Mouse (Mus musculus): ENCODE results near the gene Pcdh9. TPM values are rescaled to one million over a fixed set of nuclear protein-coding genes. Genes with fewer than 3 reads are reported as not detected.
"Not testable (repeated sequence)": the region's sequence is repeated elsewhere in the genome, so short reads cannot be mapped to it uniquely, and the experiment has no call there.

Pcdh9 gene
- polyA plus RNA-seq, 1 experiment from 2014 or later: 6.3 TPM

DNA sequence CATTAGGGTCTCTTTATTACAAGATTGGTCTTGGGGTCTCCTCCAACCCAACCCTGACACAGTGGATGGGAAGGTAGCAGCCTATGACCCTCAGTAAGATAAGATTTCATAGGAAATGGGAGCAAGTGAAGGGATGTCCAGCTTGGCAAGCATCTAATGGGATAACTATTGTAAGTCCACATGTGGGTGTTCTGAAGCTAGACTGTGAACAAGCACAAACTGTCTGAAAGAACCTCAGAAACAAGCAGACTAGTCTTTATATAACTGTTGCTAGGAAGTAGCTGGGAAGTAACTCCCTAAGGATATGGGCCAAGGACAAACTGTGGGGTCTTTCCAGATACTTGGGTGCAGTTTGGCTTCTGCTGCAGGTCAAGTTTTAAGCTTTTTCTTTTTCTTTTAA is 615.7 kb downstream of the Pcdh9 start:
- Histone ChIP-seq H3K27ac (ENCODE audit: low read length) (no peak overlapping the region), H3K9ac (ENCODE audit: low read length) (no peak overlapping the region), H3K4me2 (ENCODE audit: low read depth, low read length) (no peak overlapping the region), H3K36me3 (ENCODE audit: control insufficient read depth, insufficient read depth) (no peaks in the 10 kb centered on the region), H3K27me3 (ENCODE audit: control insufficient read depth, insufficient read depth, low read length) (no peaks in the 10 kb centered on the region), H3K4me3 (ENCODE audit: low read length) (no peak overlapping the region), H3K9me3 (replicated peaks; ENCODE audit: control insufficient read depth, low read length) (no peaks in the 10 kb centered on the region), H3K4me1 (ENCODE audit: control insufficient read depth, insufficient read depth, low read length) (no peaks in the 10 kb centered on the region)
- no peak for ATAC-seq (replicated peaks; ENCODE audit: extremely low read depth, insufficient read depth, low FRiP score)

DNA sequence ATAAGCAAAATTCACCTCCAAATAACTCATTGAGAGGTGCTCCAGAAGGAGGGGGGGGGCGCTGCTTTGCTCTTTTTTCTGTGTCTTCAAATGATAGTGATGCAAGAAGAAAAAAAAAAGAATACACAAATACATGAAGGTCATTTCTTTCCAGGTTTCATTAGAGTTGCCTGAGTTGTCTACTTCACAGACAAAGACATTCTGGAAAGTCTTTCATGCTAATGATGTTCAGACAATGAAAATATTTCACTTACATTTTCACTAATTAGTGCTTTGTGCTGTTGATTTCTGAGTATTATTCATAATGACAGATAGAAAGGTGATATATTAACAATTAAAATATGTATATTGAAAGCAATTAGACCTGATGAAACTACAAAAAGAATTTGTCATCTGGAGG is 637.1 kb downstream of the Pcdh9 start:
- Histone ChIP-seq H3K9ac (ENCODE audit: low read length) (no peak overlapping the region), H3K36me3 (ENCODE audit: control insufficient read depth, insufficient read depth) (no peaks in the 10 kb centered on the region)
- 73% methylated on average over 1 of the region's 1 CpGs for WGBS

DNA sequence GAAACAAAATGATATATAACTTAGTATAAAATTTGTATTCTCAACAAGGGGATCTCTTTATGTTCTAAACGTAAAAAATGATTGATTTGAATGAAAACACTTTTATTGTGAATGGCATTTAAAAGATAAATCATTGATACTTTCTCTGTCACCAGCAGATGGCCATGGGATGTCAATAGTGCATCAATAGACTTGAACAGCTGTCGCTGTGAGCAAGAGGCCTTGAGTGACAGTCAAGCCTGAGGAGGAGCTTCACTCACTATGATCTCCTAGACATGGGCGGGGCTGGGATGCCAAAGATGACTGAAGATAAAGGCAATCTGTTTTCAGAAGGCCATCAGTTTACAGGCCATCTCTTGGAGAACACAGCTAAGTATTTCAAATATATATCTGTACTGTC is 650.2 kb downstream of the Pcdh9 start:
- no peak for ATAC-seq (replicated peaks; ENCODE audit: extremely low read depth, insufficient read depth, low FRiP score)
- Histone ChIP-seq H3K36me3 (ENCODE audit: control insufficient read depth, insufficient read depth) (no peaks in the 10 kb centered on the region), H3K9me3 (replicated peaks; ENCODE audit: control insufficient read depth, low read length) (no peaks in the 10 kb centered on the region), H3K4me3 (ENCODE audit: low read length) (no peak overlapping the region), H3K27ac (ENCODE audit: low read length) (no peak overlapping the region), H3K9ac (ENCODE audit: low read length) (no peak overlapping the region), H3K4me1 (ENCODE audit: control insufficient read depth, insufficient read depth, low read length) (no peaks in the 10 kb centered on the region), H3K27me3 (ENCODE audit: control insufficient read depth, insufficient read depth, low read length) (no peaks in the 10 kb centered on the region), H3K4me2 (ENCODE audit: low read depth, low read length) (no peak overlapping the region)
- WGBS: 66% methylated on average over 3 of the region's 3 CpGs

More for the DNA sequence above, 637.1 kb downstream of the Pcdh9 start:
- Histone ChIP-seq H3K27ac (ENCODE audit: low read length) (no peak overlapping the region), H3K27me3 (ENCODE audit: control insufficient read depth, insufficient read depth, low read length) (no peaks in the 10 kb centered on the region), H3K4me3 (ENCODE audit: low read length) (no peak overlapping the region), H3K4me1 (ENCODE audit: control insufficient read depth, insufficient read depth, low read length) (no peaks in the 10 kb centered on the region), H3K9me3 (replicated peaks; ENCODE audit: control insufficient read depth, low read length) (no peaks in the 10 kb centered on the region), H3K4me2 (ENCODE audit: low read depth, low read length) (no peak overlapping the region)
- no peak for ATAC-seq (replicated peaks; ENCODE audit: extremely low read depth, insufficient read depth, low FRiP score)

DNA sequence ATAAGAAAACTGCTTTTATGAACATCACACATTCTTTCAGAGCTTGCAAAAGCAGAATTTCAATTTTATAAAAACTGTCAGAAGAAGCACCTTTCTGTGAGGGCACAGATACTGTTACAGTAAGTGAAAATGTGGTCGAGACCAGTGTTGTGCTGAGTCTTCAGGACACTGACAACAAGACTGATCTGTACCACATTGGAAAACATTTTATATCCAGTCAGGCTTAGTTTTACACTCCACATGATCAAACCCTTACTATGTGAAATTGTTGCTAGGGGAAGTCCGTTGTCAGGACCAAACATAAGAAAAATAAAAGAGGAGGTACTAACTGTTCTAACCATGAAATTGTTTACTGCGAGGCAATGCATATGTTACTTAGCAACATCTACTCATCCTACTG is 656.1 kb downstream of the Pcdh9 start:
- Histone ChIP-seq H3K36me3 (ENCODE audit: control insufficient read depth, insufficient read depth) (no peaks in the 10 kb centered on the region), H3K4me1 (ENCODE audit: control insufficient read depth, insufficient read depth, low read length) (no peaks in the 10 kb centered on the region), H3K27ac (ENCODE audit: low read length) (no peak overlapping the region), H3K4me3 (ENCODE audit: low read length) (no peak overlapping the region), H3K9ac (ENCODE audit: low read length) (no peak overlapping the region), H3K4me2 (ENCODE audit: low read depth, low read length) (no peak overlapping the region), H3K9me3 (replicated peaks; ENCODE audit: control insufficient read depth, low read length) (no peaks in the 10 kb centered on the region), H3K27me3 (ENCODE audit: control insufficient read depth, insufficient read depth, low read length) (no peaks in the 10 kb centered on the region)
- WGBS: 74% methylated on average over 3 of the region's 3 CpGs
- ATAC-seq (replicated peaks; ENCODE audit: extremely low read depth, insufficient read depth, low FRiP score): no peak

DNA sequence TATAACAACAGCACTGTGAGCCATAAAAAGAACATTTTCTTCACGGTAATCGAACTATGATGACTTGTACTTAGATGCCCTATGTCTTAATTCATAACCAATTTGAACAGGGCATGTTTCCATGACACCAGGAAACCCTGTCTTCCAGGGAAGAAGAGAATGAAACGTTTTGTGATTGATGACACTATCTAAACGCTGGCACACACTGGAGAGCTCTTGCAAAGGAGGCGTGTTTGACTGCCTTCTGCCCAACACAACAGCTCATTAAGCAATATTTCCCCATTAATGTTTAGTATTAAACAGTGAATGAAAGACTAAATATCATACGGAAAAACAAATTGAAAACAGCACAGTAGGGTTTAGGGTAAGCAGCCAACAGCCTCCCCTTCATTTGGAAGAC is 656.9 kb downstream of the Pcdh9 start:
- ATAC-seq (replicated peaks; ENCODE audit: extremely low read depth, insufficient read depth, low FRiP score): no peak
- no peak overlapping the region for H3K4me3 ChIP-seq (ENCODE audit: low read length)
- H3K9me3 ChIP-seq (replicated peaks; ENCODE audit: control insufficient read depth, low read length): no peaks in the 10 kb centered on the region
- no peak overlapping the region for H3K4me2 ChIP-seq (ENCODE audit: low read depth, low read length)
- no peaks in the 10 kb centered on the region for H3K4me1 ChIP-seq (ENCODE audit: control insufficient read depth, insufficient read depth, low read length)
- no peak overlapping the region for H3K9ac ChIP-seq (ENCODE audit: low read length)
- H3K36me3 ChIP-seq (ENCODE audit: control insufficient read depth, insufficient read depth): no peaks in the 10 kb centered on the region
- H3K27ac ChIP-seq (ENCODE audit: low read length): no peak overlapping the region
- no peaks in the 10 kb centered on the region for H3K27me3 ChIP-seq (ENCODE audit: control insufficient read depth, insufficient read depth, low read length)
- WGBS: 64% methylated on average over 6 of the region's 6 CpGs

DNA sequence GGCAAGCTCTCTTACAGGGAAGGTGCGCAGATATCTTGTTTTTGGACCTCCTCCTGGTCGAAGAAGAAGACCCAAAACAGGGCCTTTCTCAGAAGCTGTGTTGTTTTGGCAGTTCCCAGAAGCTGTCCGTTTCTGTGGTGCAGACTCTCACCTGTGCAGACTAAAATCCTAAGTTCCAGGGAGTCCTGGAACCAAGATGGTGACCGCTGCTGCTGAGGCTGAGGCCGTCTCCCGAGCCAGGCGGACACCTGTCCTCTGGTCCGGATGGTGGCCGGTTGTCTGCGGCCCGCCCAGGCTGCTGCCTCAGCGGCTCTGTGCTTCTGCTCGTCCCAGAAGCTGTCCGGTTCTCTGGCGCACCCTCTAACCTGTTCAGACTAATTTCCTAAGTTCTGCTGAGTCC is 675.6 kb downstream of the Pcdh9 start:
- WGBS: 84% methylated on average over 5 of the region's 15 CpGs
- not testable (repeated sequence) for H3K27ac ChIP-seq (ENCODE audit: low read length); H3K9ac ChIP-seq (ENCODE audit: low read length); ATAC-seq (replicated peaks; ENCODE audit: extremely low read depth, insufficient read depth, low FRiP score); H3K36me3 ChIP-seq (ENCODE audit: control insufficient read depth, insufficient read depth); H3K4me2 ChIP-seq (ENCODE audit: low read depth, low read length); H3K27me3 ChIP-seq (ENCODE audit: control insufficient read depth, insufficient read depth, low read length); H3K9me3 ChIP-seq (replicated peaks; ENCODE audit: control insufficient read depth, low read length); H3K4me3 ChIP-seq (ENCODE audit: low read length); H3K4me1 ChIP-seq (ENCODE audit: control insufficient read depth, insufficient read depth, low read length)

DNA sequence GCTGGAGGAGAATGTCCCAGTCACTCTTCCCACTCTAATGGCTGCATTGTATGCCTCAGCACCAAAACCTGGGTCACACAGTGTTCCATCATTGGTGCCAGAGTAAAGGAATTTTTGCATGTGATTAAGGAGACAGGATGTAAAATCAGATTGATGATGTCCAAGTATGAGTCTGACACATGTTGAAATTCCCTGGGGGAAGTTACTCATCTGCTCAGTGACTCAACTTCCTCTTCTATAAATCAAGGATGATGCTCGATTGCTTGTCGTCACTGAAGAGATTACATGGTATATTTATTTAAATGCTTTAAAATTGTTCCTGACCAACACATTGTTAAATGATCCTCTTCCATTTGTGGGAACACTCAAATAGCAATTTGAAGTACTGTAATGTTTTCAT is 690.7 kb downstream of the Pcdh9 start:
- no peak for ATAC-seq (replicated peaks; ENCODE audit: extremely low read depth, insufficient read depth, low FRiP score)
- Histone ChIP-seq H3K4me2 (ENCODE audit: low read depth, low read length) (no peak overlapping the region), H3K36me3 (ENCODE audit: control insufficient read depth, insufficient read depth) (no peaks in the 10 kb centered on the region), H3K4me1 (ENCODE audit: control insufficient read depth, insufficient read depth, low read length) (no peaks in the 10 kb centered on the region), H3K9ac (ENCODE audit: low read length) (no peak overlapping the region), H3K9me3 (replicated peaks; ENCODE audit: control insufficient read depth, low read length) (no peaks in the 10 kb centered on the region), H3K4me3 (ENCODE audit: low read length) (no peak overlapping the region), H3K27ac (ENCODE audit: low read length) (no peak overlapping the region), H3K27me3 (ENCODE audit: control insufficient read depth, insufficient read depth, low read length) (no peaks in the 10 kb centered on the region)
- 68% methylated on average over 2 of the region's 2 CpGs for WGBS

DNA sequence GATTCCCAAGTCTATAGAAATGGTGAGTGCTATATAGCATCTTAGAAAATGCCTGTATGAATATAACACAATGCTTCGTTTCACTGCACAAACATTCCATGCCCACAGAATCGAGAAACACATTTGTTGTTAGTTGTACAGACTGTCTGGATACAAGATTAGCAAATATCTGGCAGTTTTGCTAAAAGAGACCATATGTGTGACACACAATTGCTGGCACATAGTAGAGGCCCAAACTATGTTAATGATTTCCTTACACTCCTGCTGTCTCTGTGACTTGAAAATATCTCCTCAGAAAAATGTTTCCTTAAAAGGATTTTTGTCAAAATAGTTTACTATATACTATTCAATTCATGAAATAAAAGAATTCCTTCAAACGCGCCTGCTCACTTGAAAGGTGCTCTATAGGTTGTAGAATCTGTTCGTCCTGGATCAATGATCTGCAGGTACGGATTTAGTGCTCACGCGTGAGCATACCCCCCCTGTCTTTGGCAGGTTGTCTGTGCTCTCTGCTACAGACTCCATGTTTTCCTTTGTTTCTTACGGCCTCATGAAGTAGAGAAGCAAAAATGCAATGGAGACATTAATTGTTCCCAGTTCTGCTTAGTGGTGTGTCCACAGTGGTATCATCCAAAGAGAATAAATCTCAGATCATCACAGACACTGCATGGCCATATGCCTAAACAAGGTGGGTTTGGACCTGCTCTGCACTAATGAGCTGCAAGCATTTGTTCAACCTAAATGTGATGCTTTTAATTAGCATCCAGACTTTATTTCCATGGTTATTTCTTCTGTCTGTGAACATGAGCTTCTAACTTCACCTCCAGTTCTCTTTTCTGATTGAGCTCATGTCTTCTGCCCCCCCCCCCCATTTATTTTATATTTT is 707.6 kb downstream of the Pcdh9 start:
- no peak overlapping the region for H3K9ac ChIP-seq (ENCODE audit: low read length)
- no peak overlapping the region for H3K27ac ChIP-seq (ENCODE audit: low read length)
- no peaks in the 10 kb centered on the region for H3K27me3 ChIP-seq (ENCODE audit: control insufficient read depth, insufficient read depth, low read length)
- no peak overlapping the region for H3K4me2 ChIP-seq (ENCODE audit: low read depth, low read length)
- no peak for ATAC-seq (replicated peaks; ENCODE audit: extremely low read depth, insufficient read depth, low FRiP score)
- H3K9me3 ChIP-seq (replicated peaks; ENCODE audit: control insufficient read depth, low read length): no peaks in the 10 kb centered on the region
- no peak overlapping the region for H3K4me3 ChIP-seq (ENCODE audit: low read length)
- no peaks in the 10 kb centered on the region for H3K36me3 ChIP-seq (ENCODE audit: control insufficient read depth, insufficient read depth)
- H3K4me1 ChIP-seq (ENCODE audit: control insufficient read depth, insufficient read depth, low read length): no peaks in the 10 kb centered on the region
- 84% methylated on average over 9 of the region's 9 CpGs for WGBS

DNA sequence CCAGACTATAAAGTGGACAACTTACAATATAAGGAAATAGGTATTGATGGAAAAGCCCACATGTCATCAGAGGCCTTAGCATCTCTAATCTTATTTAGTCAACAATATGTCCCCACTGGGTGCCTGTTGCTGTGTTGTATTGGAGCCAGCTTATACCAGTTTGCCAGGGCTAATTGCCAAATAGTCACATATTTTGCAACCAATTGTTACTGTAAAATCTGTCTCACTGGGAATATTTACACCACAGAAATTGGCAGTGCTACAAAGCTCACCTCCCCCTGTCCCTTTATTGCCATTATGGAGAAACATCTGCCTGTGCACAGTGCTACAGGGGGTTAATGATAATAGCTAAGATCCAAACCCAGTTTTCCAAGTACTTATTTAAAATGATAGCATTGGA is 721.3 kb downstream of the Pcdh9 start:
- Histone ChIP-seq H3K27me3 (ENCODE audit: control insufficient read depth, insufficient read depth, low read length) (no peaks in the 10 kb centered on the region), H3K4me2 (ENCODE audit: low read depth, low read length) (no peak overlapping the region), H3K9me3 (replicated peaks; ENCODE audit: control insufficient read depth, low read length) (no peaks in the 10 kb centered on the region), H3K9ac (ENCODE audit: low read length) (no peak overlapping the region), H3K36me3 (ENCODE audit: control insufficient read depth, insufficient read depth) (no peaks in the 10 kb centered on the region), H3K4me1 (ENCODE audit: control insufficient read depth, insufficient read depth, low read length) (no peaks in the 10 kb centered on the region), H3K27ac (ENCODE audit: low read length) (no peak overlapping the region), H3K4me3 (ENCODE audit: low read length) (no peak overlapping the region)
- ATAC-seq (replicated peaks; ENCODE audit: extremely low read depth, insufficient read depth, low FRiP score): no peak
